Mouse (Mus musculus) cerebellum, adult 2 months (tissue): Measurements from ENCODE around the gene Abca13. TPM values are rescaled to one million over a fixed set of nuclear protein-coding genes. Genes with fewer than 3 reads are reported as not detected.
"Not testable (repeated sequence)": the region's sequence is repeated elsewhere in the genome, so short reads cannot be mapped to it uniquely, and the experiment has no call there.

Experiments
- DNase-seq, 2 experiments: peaks; one replicate each; pipeline ENCODE4 v3.0.0; 2021
- H3K27ac ChIP-seq: fragments of 200-500 bp; 2 replicates; pipeline ENCODE4 v1.5.1; 2012; ENCODE audit warnings: low read length, control low read depth, inconsistent platforms; ENCODE audit not compliant: insufficient read depth
- H3K27me3 ChIP-seq: fragments of 200-500 bp; 2 replicates; pipeline ENCODE4 v1.6.1; 2012; ENCODE audit warnings: inconsistent platforms, mild to moderate bottlenecking, low read length, moderate library complexity; ENCODE audit not compliant: control insufficient read depth, insufficient read depth
- H3K4me1 ChIP-seq: fragments of 200-500 bp; 2 replicates; pipeline ENCODE4 v1.6.1; 2011; ENCODE audit warnings: low read length; ENCODE audit not compliant: control insufficient read depth, insufficient read depth
- H3K4me3 ChIP-seq: fragments of 200-500 bp; replicated peaks from 2 replicates; pipeline ENCODE3; 2011; ENCODE audit warnings: mild to moderate bottlenecking, low read depth, low read length, control low read depth; ENCODE audit not compliant: insufficient read depth
- CTCF ChIP-seq: fragments of 200-500 bp; IDR thresholded peaks from 2 replicates; pipeline ENCODE4 v1.5.1; 2011; ENCODE audit warnings: low read depth, mild to moderate bottlenecking, control low read depth, low read length, moderate library complexity, borderline replicate concordance; ENCODE audit not compliant: insufficient read depth
- POLR2A ChIP-seq: fragments of 200-500 bp; IDR thresholded peaks from 2 replicates; pipeline ENCODE4 v1.6.1; 2011; ENCODE audit warnings: low read length, control low read depth, borderline replicate concordance; ENCODE audit not compliant: insufficient read depth
- WGBS: fragments of 180-500 bp; shearing (Covaris S2); methylation state at CpG from one replicate; pipeline ENCODE4 v1.1.7; 2018; 5-methylcytosine and 5-hydroxymethylcytosine counted together
- polyA plus RNA-seq: library from polyadenylated mRNA; depleted of rRNA; stranded (reverse); fragments of >200 nt; gene quantifications from 2 replicates; pipeline ENCODE4 v1.2.3, GENCODE M21; 2012

Gene Abca13
- polyA plus RNA-seq, 1 experiment = 0.03 TPM

- WGBS = 84% methylated on average over 4 of the region's 4 CpGs
- DNase-seq = no peak
- Histone ChIP-seq H3K27me3 (no peaks in the 10 kb centered on the region), H3K27ac (no peak overlapping the region), H3K4me3 (no peak overlapping the region), H3K4me1 (no peaks in the 10 kb centered on the region)
- TF ChIP-seq CTCF (no peak), POLR2A (no peak)
These were observed 34.7 kb downstream of the Abca13 start for GRCm38 (mm10) chr11:9226399-9226798.

- H3K4me1 ChIP-seq, H3K27me3 ChIP-seq, H3K27ac ChIP-seq, DNase-seq, H3K4me3 ChIP-seq: not testable (repeated sequence)
- WGBS = 81% methylated on average over 5 of the region's 5 CpGs
These were observed 57.9 kb downstream of the Abca13 start for GRCm38 (mm10) chr11:9249627-9250026.

- 60% methylated on average over 3 of the region's 3 CpGs for WGBS
- not testable (repeated sequence) for H3K4me3 ChIP-seq, DNase-seq, H3K4me1 ChIP-seq, H3K27me3 ChIP-seq, H3K27ac ChIP-seq
These were observed 71.3 kb downstream of the Abca13 start for GRCm38 (mm10) chr11:9263072-9263471.

GRCm38 (mm10) chr11:9269090-9269489 is 77.3 kb downstream of the Abca13 start:
- 35% methylated on average over 3 of the region's 3 CpGs for WGBS
- Histone ChIP-seq H3K27me3 (no peaks in the 10 kb centered on the region), H3K27ac (no peak overlapping the region), H3K4me3 (no peak overlapping the region), H3K4me1 (no peaks in the 10 kb centered on the region)
- DNase-seq = no peak
- TF ChIP-seq CTCF = no peak
- no peak for TF ChIP-seq POLR2A

- no peaks in the 10 kb centered on the region for H3K4me1 ChIP-seq
- no peak for DNase-seq
- H3K4me3 ChIP-seq = no peak overlapping the region
- H3K27me3 ChIP-seq = no peaks in the 10 kb centered on the region
- WGBS = 80% methylated on average over 3 of the region's 3 CpGs
- no peak overlapping the region for H3K27ac ChIP-seq
- TF ChIP-seq CTCF (no peak), POLR2A (no peak)
These were observed 93.5 kb downstream of the Abca13 start for GRCm38 (mm10) chr11:9285204-9285603.

- TF ChIP-seq POLR2A (no peak), CTCF (no peak)
- Histone ChIP-seq H3K27me3 (no peaks in the 10 kb centered on the region), H3K4me3 (no peak overlapping the region), H3K4me1 (no peaks in the 10 kb centered on the region), H3K27ac (no peak overlapping the region)
- WGBS = 79% methylated on average over 3 of the region's 3 CpGs
- DNase-seq = no peak
These were observed 94.0 kb downstream of the Abca13 start for GRCm38 (mm10) chr11:9285759-9286158.

GRCm38 (mm10) chr11:9291168-9291567 is 99.4 kb downstream of the Abca13 start:
- TF ChIP-seq CTCF = no peak
- TF ChIP-seq POLR2A = no peak
- WGBS = 80% methylated on average over 7 of the region's 7 CpGs
- no peak for DNase-seq
- Histone ChIP-seq H3K4me1 (no peaks in the 10 kb centered on the region), H3K4me3 (no peak overlapping the region), H3K27me3 (no peaks in the 10 kb centered on the region), H3K27ac (no peak overlapping the region)

- Histone ChIP-seq H3K27me3 (no peaks in the 10 kb centered on the region), H3K4me3 (no peak overlapping the region), H3K27ac (no peak overlapping the region), H3K4me1 (no peaks in the 10 kb centered on the region)
- WGBS = 57% methylated on average over 1 of the region's 1 CpGs
- no peak for DNase-seq
- TF ChIP-seq CTCF (no peak), POLR2A (no peak)
These were observed 107.9 kb downstream of the Abca13 start for GRCm38 (mm10) chr11:9299615-9300014.

- no peak overlapping the region for H3K4me3 ChIP-seq
- TF ChIP-seq CTCF (no peak), POLR2A (no peak)
- no peak for DNase-seq
- H3K27ac ChIP-seq = no peak overlapping the region
- H3K4me1 ChIP-seq = no peaks in the 10 kb centered on the region
- H3K27me3 ChIP-seq = no peaks in the 10 kb centered on the region
- 81% methylated on average over 4 of the region's 4 CpGs for WGBS
These were observed 113.7 kb downstream of the Abca13 start for GRCm38 (mm10) chr11:9305450-9305849.
